Mouse (Mus musculus) heart, postnatal 0 days (tissue): ENCODE measurements around the gene Alpi. TPM values are rescaled to one million over a fixed set of nuclear protein-coding genes. Genes with fewer than 3 reads are reported as not detected.

Source experiments
- ATAC-seq: fragments of 200-750 bp; cut with Nextera tagmentation; 2 replicates; pipeline ENCODE4 v1.8.0; 2017; ENCODE audit warnings: low read depth, moderate number of reproducible peaks, moderate library complexity; ENCODE audit not compliant: insufficient read depth
- DNase-seq: peaks from one replicate; pipeline ENCODE4 v3.0.0-alpha.2; 2016; ENCODE audit warnings: low spot score
- H3K27ac ChIP-seq: fragments of 300-500 bp; sonication (generic); 2 replicates; pipeline ENCODE4 v1.5.1; 2014; ENCODE audit warnings: low read depth, mild to moderate bottlenecking
- H3K27me3 ChIP-seq: fragments of 300-500 bp; sonication (generic); 2 replicates; pipeline ENCODE4 v1.6.1; 2014; ENCODE audit warnings: low read length, mixed read lengths; ENCODE audit not compliant: control insufficient read depth, insufficient read depth
- H3K36me3 ChIP-seq: fragments of 300-500 bp; sonication (generic); replicated peaks from 2 replicates; pipeline ENCODE4 v1.6.1; 2014; ENCODE audit warnings: low read length, mixed read lengths; ENCODE audit not compliant: control insufficient read depth, insufficient read depth
- H3K4me1 ChIP-seq: fragments of 300-500 bp; sonication (generic); 2 replicates; pipeline ENCODE4 v1.6.1; 2014; ENCODE audit warnings: antibody characterized with exemption; ENCODE audit not compliant: control insufficient read depth, insufficient read depth
- H3K4me2 ChIP-seq: fragments of 300-500 bp; sonication (generic); 2 replicates; pipeline ENCODE4 v1.6.1; 2014; ENCODE audit warnings: low read depth, mild to moderate bottlenecking, low read length, moderate library complexity
- H3K4me3 ChIP-seq: fragments of 300-500 bp; sonication (generic); 2 replicates; pipeline ENCODE4 v1.5.1; 2014; ENCODE audit warnings: low read depth, low read length
- H3K9ac ChIP-seq: fragments of 300-500 bp; sonication (generic); replicated peaks from 2 replicates; pipeline ENCODE4 v1.6.1; 2014; ENCODE audit warnings: low read depth, low read length, mixed read lengths
- H3K9me3 ChIP-seq: fragments of 300-500 bp; sonication (generic); replicated peaks from 2 replicates; pipeline ENCODE4 v1.6.1; 2016; ENCODE audit warnings: low read length; ENCODE audit not compliant: control insufficient read depth
- CTCF ChIP-seq: IDR thresholded peaks from 2 replicates; pipeline ENCODE4 v1.5.1; 2016; ENCODE audit warnings: antibody characterized with exemption, control low read depth, low read depth
- EP300 ChIP-seq: IDR thresholded peaks from 2 replicates; pipeline ENCODE4 v1.6.1; 2016; ENCODE audit warnings: antibody characterized with exemption, low read depth
- WGBS: fragments of 180-500 bp; shearing (Covaris S2); extraction: QIAGEN DNeasy Blood & Tissue Kit; methylation state at CpG from one replicate; pipeline ENCODE4 v1.1.7; 2014; 5-methylcytosine and 5-hydroxymethylcytosine counted together
- polyA plus RNA-seq: library from polyadenylated mRNA; unstranded; fragments of >200 nt; fragmentation: Nextera tagmentation; extraction: Ambion mirVana; gene quantifications from 2 replicates; pipeline ENCODE4 v1.2.1, GENCODE M21; 2015
- total RNA-seq: library from RNA; depleted of rRNA; stranded (reverse); fragments of >200 nt; gene quantifications from 2 replicates; pipeline ENCODE4 v1.2.3, GENCODE M21; 2014; ENCODE audit warnings: low replicate concordance; rRNA removed

Alpi gene
- total and polyA plus RNA-seq, 2 experiments from 2014 or later = not detected

DNA sequence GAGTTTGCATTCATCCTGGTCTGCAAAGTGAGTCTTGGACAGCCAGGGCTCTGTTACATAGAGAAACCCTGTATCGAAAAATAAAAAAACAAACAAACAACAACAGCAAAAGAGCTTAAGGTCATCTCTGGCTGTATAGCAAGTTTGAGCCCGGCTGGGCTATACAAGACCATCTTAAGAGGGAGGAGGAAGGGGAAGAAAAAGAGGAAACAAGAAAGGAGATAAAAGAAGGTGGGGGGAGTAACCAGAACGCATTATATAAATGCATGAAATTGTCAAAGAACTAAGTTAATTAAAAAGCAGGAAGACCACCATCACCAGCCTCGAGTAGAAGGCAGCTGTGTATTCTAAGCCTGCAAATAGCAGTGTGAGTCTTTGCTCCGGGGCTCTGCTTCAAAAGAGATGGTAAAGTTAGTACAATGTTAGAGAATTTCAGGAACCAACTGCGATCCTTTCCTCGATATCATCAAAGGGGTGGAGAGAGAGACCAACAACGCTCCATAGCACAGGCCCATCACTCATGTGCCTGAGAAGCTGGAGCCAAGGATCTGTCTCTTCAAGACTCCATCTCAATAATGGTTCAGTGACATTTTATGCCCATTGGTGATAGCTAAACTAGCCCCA, 42.3 kb downstream of the Alpi start:
- TF ChIP-seq CTCF (no peak), EP300 (no peak)
- no peak overlapping the region for H3K4me3 ChIP-seq
- no peaks in the 10 kb centered on the region for H3K36me3 ChIP-seq
- DNase-seq (no peak), ATAC-seq (no peak)
- H3K9ac ChIP-seq = no peak overlapping the region
- H3K9me3 ChIP-seq = no peaks in the 10 kb centered on the region
- H3K27me3 ChIP-seq = no peaks in the 10 kb centered on the region
- H3K4me1 ChIP-seq = no peaks in the 10 kb centered on the region
- no peak overlapping the region for H3K4me2 ChIP-seq
- whole genome bisulfite sequencing = 74% methylated on average over 8 of the region's 8 CpGs
- no peak overlapping the region for H3K27ac ChIP-seq

GRCm38 (mm10) chr1:87057075-87057474, 44.3 kb downstream of the Alpi start:
- no peak overlapping the region for H3K4me2 ChIP-seq
- no peak for ATAC-seq
- TF ChIP-seq EP300 (no peak), CTCF (no peak)
- WGBS = 58% methylated on average over 4 of the region's 4 CpGs
- no peak for DNase-seq
- no peaks in the 10 kb centered on the region for H3K9me3 ChIP-seq
- no peak overlapping the region for H3K9ac ChIP-seq
- no peaks in the 10 kb centered on the region for H3K4me1 ChIP-seq
- H3K4me3 ChIP-seq = no peak overlapping the region
- H3K27ac ChIP-seq = no peak overlapping the region
- no peaks in the 10 kb centered on the region for H3K27me3 ChIP-seq
- H3K36me3 ChIP-seq = no peaks in the 10 kb centered on the region

- 62% methylated on average over 4 of the region's 4 CpGs for WGBS
- DNase-seq (no peak), ATAC-seq (no peak)
- H3K27me3 ChIP-seq = no peaks in the 10 kb centered on the region
- TF ChIP-seq EP300 (no peak), CTCF (no peak)
- no peaks in the 10 kb centered on the region for H3K4me1 ChIP-seq
- no peak overlapping the region for H3K9ac ChIP-seq
- H3K36me3 ChIP-seq = no peaks in the 10 kb centered on the region; the same call in 1 of the 2 replicates
- H3K4me3 ChIP-seq = no peak overlapping the region
- no peak overlapping the region for H3K27ac ChIP-seq
- H3K4me2 ChIP-seq = no peak overlapping the region
- H3K9me3 ChIP-seq = no peaks in the 10 kb centered on the region
Measured at GRCm38 (mm10) chr1:87051369-87051768, 50.0 kb downstream of the Alpi start.

DNA sequence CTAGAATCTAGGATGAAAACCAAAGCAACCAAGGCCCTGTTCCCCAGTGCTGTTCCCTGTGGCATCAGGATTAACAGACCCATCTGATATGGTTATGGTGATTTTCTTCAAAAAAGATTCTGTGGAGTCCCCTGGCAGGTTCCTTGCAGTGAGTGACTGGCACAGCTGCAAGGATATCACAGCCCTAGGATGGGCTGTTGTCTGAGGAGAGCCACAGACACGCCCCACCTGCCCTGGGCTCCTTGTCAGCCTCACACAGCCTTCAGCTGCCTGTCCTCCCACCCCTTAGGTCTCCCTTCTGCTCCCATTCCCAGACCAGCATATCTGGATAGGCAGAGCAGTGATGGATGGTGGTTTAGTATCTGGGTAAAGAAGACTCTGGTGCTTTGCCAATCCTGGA, 50.7 kb downstream of the Alpi start:
- no peak overlapping the region for H3K4me3 ChIP-seq
- no peak overlapping the region for H3K4me2 ChIP-seq
- no peaks in the 10 kb centered on the region for H3K4me1 ChIP-seq
- H3K27me3 ChIP-seq = no peaks in the 10 kb centered on the region
- TF ChIP-seq EP300 (no peak), CTCF (no peak)
- no peak for ATAC-seq
- no peaks in the 10 kb centered on the region for H3K9me3 ChIP-seq
- no peak overlapping the region for H3K27ac ChIP-seq
- no peak overlapping the region for H3K9ac ChIP-seq
- peaks cover 3% of the 10 kb centered on the region; the same call in 1 of the 2 replicates for H3K36me3 ChIP-seq
- no peak for DNase-seq
- WGBS = 71% methylated on average over 1 of the region's 1 CpGs

DNA sequence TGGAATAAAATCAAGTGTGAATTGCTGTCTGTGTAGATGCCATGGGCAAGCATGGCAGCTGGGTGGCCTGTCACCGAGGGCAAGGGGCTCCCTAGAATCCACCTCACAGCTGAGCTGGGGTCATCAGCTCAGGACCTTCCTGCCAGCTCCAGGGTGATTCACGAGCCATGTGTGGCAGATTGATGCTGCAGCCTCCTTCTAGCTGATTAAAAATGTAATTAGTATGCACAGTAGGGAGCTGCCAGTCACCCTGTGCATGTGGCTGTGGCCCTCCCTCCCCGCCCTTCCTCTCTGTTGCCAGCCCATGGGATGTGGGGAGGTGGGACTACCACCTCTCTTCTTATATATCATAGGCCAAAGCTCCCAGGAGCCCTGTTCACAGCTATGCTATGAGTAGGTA, 51.3 kb downstream of the Alpi start:
- Histone ChIP-seq H3K4me2 (no peak overlapping the region), H3K36me3 (peaks cover 3% of the 10 kb centered on the region; the same call in 1 of the 2 replicates), H3K9me3 (no peaks in the 10 kb centered on the region), H3K9ac (no peak overlapping the region), H3K4me1 (no peaks in the 10 kb centered on the region), H3K27ac (no peak overlapping the region), H3K4me3 (no peak overlapping the region), H3K27me3 (no peaks in the 10 kb centered on the region)
- WGBS = 73% methylated on average over 3 of the region's 3 CpGs
- no peak for ATAC-seq
- no peak for TF ChIP-seq CTCF
- no peak for TF ChIP-seq EP300
- DNase-seq = no peak

Other genes starting within 250 kb of the Alpi start
- gene Alppl2, start 11.7 kb downstream of the Alpi start, total RNA-seq = not detected in 2 replicates
- gene Alppl2, start 11.7 kb downstream of the Alpi start, polyA plus RNA-seq = not detected in 2 replicates
- gene Akp3, start 23.4 kb upstream of the Alpi start, total RNA-seq = not detected in 2 replicates
- gene Akp3, start 23.4 kb upstream of the Alpi start, polyA plus RNA-seq = not detected in 2 replicates
- gene Ecel1, start 54.9 kb upstream of the Alpi start, total RNA-seq = 0.46 and 2.2 TPM in 2 replicates
- gene Ecel1, start 54.9 kb upstream of the Alpi start, polyA plus RNA-seq = 0.41 and 0.55 TPM in 2 replicates
- 1.4 TPM in 1 of 2 replicates, not detected in the other for gene Prss56, start 81.7 kb upstream of the Alpi start, total RNA-seq
- gene Prss56, start 81.7 kb upstream of the Alpi start, polyA plus RNA-seq = not detected in 2 replicates
- 0.31 TPM in 1 of 2 replicates, not detected in the other for gene Chrnd, start 89.0 kb upstream of the Alpi start, total RNA-seq
- not detected in 2 replicates for gene Chrnd, start 89.0 kb upstream of the Alpi start, polyA plus RNA-seq
- gene Chrng, start 103.1 kb upstream of the Alpi start, total RNA-seq = 1.5 TPM in 1 of 2 replicates, not detected in the other
- gene Chrng, start 103.1 kb upstream of the Alpi start, polyA plus RNA-seq = 0.05 and 0.25 TPM in 2 replicates
- gene Eif4e2, start 112.3 kb upstream of the Alpi start, total RNA-seq = 54.9 and 56.2 TPM in 2 replicates
- gene Eif4e2, start 112.3 kb upstream of the Alpi start, polyA plus RNA-seq = 76.2 and 80.9 TPM in 2 replicates
- gene Efhd1, start 162.8 kb upstream of the Alpi start, total RNA-seq = 2.3 and 2.5 TPM in 2 replicates
- 0.38 and 0.60 TPM in 2 replicates for gene Efhd1, start 162.8 kb upstream of the Alpi start, polyA plus RNA-seq
- gene Gigyf2, start 225.4 kb upstream of the Alpi start, total RNA-seq = 18.7 and 29.8 TPM in 2 replicates
- gene Gigyf2, start 225.4 kb upstream of the Alpi start, polyA plus RNA-seq = 19.9 and 22.6 TPM in 2 replicates